Mouse (Mus musculus) heart, adult 2 months (tissue): ENCODE results near the gene Tlr4.

ENCODE experiments used
- CTCF ChIP-seq: fragments of 200-600 bp; IDR thresholded peaks from 2 replicates; pipeline ENCODE4 v1.8.1; 2022; ENCODE audit warnings: antibody characterized with exemption, mild to moderate bottlenecking, moderate library complexity
- EP300 ChIP-seq: fragments of 200-500 bp; IDR thresholded peaks from 2 replicates; pipeline ENCODE4 v1.6.1; 2011; ENCODE audit warnings: low read depth, low read length, control low read depth; ENCODE audit not compliant: insufficient read depth
- POLR2A ChIP-seq: fragments of 200-500 bp; IDR thresholded peaks from 2 replicates; pipeline ENCODE4 v1.6.1; 2011; ENCODE audit warnings: mild to moderate bottlenecking, low read depth, low read length, control low read depth; ENCODE audit not compliant: insufficient read depth

- TF ChIP-seq POLR2A (no peak), CTCF (no peak), EP300 (no peak)
These were observed 30.7 kb upstream of the Tlr4 start for GRCm38 (mm10) chr4:66796683-66797082.
